Mouse (Mus musculus) C3H10T1/2 (cell line): ENCODE measurements around the gene Cers1. TPM values are rescaled to one million over a fixed set of nuclear protein-coding genes. Genes with fewer than 3 reads are reported as not detected.

ENCODE experiments used
- polyA plus RNA-seq, 2 experiments: library from polyadenylated mRNA; unstranded; fragments of >200 nt; fragmentation: generic; extraction: Trizol; gene quantifications; one replicate each; pipeline ENCODE4 v1.2.1; 2012; ENCODE audit warnings: missing spikeins in 2 of 2

Gene Cers1
- 1 to 10 TPM in 1 of 2 experiments, under 1 TPM in 1; 0.94 to 8.5 TPM for polyA plus RNA-seq

DNA sequence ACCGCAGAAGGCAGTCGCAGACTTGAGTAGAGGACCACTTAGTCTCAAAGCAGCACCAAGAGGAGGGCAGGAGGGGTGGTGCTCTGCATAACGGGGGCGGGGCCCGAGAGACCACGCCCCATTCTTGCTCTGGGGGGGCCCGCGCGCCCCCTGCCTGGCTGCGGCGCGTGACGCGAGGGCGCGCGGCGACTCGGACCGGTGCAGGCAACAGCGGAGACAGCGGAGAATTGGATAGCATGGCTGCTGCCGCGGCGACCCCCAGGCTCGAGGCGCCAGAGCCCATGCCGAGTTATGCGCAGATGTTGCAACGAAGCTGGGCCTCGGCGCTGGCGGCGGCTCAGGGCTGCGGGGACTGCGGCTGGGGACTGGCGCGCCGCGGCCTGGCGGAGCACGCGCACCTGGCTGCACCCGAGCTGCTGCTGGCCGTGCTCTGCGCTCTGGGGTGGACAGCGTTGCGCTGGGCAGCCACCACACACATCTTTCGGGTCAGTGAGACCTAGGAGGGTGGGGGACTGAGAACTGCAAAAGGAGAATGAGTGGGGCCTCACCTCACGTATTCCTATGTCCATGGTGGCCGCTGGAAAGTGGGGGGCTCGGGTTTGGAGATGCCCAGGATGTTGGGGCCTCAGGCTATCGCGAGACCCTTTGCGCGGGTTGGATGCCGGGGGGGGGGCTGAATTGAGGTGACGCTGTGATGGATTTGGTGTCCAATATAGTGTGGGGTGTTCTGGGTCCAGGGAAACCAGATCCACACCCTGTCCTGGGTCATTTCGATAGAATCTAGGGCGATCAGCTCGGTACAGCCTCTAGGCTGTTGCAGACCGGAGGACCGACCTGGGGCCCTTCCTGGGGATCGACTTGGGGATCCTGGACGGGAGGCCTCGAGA is at the start of gene Cers1:
Gene Cers1 (plus strand): TSS at position 152 of the 887 bp plus-strand sequence.

DNA sequence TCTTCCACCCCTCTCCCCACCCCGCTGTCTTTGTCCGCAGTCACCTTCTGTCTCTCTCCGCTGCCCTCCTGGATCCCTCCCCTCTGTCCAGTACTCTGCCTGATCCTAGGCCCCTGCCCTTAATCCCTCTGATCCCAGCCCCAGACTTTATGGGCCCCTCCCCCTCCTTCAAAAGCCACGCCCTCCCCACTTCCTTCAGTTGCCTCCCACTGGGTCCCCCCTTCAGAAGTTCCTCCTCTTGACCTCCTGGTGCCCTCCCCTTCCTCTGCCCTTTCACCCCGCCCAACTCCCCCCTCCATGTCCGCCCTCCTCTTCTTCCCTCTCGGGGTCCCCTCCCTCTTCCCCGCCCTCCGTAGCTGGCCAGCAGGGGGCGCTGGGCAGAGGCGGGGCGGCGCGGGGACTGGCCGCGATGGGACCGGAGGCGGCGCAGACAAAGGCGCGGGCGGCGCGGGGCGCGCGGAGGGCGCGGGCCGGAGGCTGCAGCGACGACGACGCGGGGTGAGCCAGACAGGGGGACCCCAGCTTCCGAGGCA is 32.9 kb upstream of the Cers1 start, which contains the start of gene Homer3:
Gene Homer3 (plus strand): TSS at position 225 of the 533 bp plus-strand sequence.

DNA sequence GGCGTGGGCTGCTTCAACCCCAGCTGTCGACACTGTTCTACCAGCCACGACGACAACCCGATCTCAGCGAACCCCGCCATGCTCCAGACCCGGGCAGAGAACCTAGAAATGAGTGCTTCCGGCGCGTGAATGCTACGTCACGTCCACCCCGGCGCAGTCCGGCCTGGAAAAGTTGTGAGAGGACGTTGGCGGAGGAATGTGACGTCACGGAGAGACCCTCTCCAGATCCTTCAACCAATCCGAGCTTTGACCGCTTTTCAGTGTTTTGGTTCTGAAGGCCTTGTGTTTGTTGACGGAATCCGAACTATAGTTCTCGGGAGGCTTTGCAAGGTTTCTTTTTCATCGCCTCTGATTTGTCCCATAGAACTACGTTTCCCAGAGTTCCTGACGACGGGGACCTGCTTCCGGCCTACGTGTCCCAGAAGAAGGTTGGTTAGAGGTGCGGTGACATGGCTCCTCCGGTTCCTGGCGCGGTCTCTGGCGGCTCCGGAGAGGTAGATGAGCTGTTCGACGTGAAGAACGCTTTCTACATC is 13.2 kb upstream of the Cers1 start, which contains the start of the genes Ddx49 and Cope:
Gene Ddx49 (minus strand): TSS at position 132 of the 533 bp plus-strand sequence.
Gene Cope (plus strand): TSS at position 161 of the 533 bp plus-strand sequence.

DNA sequence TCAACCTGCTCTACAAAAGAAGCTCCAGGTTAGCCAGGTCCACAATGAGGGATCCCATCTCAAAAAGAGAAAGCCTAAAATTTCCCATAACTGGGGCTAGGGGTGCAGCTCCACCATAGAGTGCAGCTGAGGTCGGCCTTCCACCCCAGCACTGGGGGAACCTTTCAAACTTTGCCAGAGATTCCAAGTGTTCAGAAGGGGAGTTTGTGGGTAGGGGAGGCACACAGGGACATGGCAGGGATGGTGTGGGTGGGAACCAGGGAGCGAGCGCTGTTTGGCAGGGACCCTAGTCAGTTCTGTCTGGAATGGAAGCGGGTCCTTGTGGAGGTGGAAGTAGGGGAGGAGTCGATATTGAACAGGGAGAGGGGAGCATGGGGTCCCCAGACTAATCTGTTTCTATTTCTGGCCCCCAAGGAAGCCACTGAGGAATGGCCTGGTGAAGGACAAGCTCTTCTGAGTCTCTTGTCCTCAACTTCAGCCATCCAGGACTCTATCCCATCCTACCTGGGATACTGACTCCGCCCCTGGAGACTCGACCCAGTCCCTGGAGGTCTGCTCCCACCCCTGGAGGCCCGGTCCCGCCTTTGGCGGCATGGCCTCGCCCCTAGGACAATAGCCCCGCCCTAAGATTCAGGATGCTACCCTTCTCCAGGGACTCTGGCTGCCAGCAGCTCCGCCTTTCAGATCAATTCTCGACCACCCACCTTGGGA is 13.7 kb downstream of the Cers1 start, which contains the start of gene Gdf1:
Gene Gdf1 (plus strand): TSS at position 694 of the 711 bp plus-strand sequence.

DNA sequence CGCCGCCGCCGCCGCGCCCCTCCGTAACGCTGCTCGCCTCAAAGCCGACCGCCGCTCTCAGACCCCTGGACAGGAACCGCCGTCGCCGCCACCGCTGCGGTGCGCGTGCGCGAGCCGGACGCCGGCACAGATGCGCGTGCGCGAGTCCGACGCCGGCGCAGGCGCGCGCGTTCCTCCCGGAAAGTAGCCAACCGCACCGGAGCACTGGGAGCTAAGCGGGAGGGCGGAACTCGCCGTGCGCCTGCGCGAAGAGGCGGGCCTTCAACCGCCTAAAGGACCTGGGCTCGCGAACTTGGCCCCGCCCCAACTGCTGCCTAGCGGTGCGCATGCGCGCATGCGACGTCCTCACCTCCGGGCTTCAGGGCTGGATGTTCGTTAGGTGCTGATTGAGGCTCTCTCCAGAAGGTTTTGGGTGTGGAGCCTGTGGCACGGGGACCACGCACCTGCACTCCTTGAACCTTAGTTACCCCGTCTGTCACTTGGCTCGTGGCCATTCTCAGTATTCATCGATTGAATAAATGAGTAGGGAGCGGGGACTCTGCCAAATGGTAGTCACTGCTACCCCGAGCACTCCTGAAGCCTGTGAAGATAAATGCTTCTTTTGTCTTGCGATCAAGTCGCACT is 37.7 kb downstream of the Cers1 start, which contains the start of gene Upf1:
Gene Upf1 (minus strand): TSS at position 85 of the 624 bp plus-strand sequence.

DNA sequence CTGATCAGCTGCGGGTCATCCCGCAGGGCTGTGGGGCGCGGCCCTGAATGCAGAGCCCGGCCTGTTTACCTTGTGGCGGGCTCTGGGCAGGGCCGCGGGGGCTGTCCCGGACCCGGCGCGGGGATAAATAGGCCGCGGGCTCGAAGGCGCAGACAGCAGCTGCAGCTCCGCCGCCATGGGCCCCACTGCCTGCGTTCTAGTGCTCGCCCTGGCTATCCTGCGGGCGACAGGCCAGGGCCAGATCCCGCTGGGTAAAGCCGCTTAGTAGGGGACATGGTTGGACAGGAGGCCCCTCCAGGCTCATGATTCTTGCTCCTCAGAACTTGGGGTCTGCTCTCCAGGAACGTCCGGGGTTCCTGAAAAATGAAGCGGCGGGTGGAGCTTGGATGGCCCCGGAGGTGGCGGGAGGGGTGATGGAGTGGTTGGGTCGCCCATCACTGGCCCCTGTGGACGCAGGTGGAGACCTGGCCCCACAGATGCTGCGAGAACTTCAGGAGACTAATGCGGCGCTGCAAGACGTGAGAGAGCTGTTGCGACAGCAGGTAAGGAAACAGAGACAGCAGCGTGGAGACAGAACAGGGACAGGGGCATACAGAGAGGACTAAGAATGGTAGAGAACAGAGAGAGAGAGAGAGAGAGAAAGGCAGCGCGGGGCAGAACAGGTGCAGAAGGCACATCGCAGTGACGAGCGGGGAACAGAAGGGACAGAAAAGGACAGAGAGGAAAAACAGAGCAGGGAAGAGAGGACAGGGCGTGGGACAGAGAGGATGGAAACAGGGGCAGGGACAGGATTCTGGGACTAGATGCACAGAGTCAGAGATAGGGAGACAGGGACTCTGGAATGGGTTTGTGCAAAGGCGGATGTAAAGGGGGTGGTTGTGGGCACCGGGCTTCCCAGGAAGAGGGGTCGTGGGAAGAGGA is 58.1 kb downstream of the Cers1 start, which contains the start of gene Comp:
Gene Comp (plus strand): TSS at position 162 of the 921 bp plus-strand sequence.

Other genes starting within 250 kb of the Cers1 start
- gene Tm6sf2, start 242.9 kb upstream of the Cers1 start, polyA plus RNA-seq: 1 to 10 TPM in 1 of 2 experiments, under 1 TPM in 1; 0.15 to 1.4 TPM
- gene Hapln4, start 232.3 kb upstream of the Cers1 start, polyA plus RNA-seq: 1 to 10 TPM in 1 of 2 experiments, under 1 TPM in 1; 0.66 to 1.2 TPM
- under 1 TPM; under 0.01 to 0.06 TPM for gene Ncan, start 194.9 kb upstream of the Cers1 start, polyA plus RNA-seq
- 10 to 100 TPM; 28.9 to 68.0 TPM for gene Nr2c2ap, start 184.4 kb upstream of the Cers1 start, polyA plus RNA-seq
- gene Rfxank, start 176.6 kb upstream of the Cers1 start, polyA plus RNA-seq: 10 to 100 TPM in 1 of 2 experiments, 1 to 10 TPM in 1; 7.9 to 19.7 TPM
- gene Borcs8, start 176.3 kb upstream of the Cers1 start, polyA plus RNA-seq: 10 to 100 TPM; 44.4 to 92.4 TPM
- under 1 TPM; 0.19 to 0.79 TPM for gene Mef2b, start 176.1 kb upstream of the Cers1 start, polyA plus RNA-seq
- gene Tmem161a, start 143.4 kb upstream of the Cers1 start, polyA plus RNA-seq: 10 to 100 TPM; 20.8 to 81.8 TPM
- gene Slc25a42, start 103.5 kb upstream of the Cers1 start, polyA plus RNA-seq: 10 to 100 TPM in 1 of 2 experiments, under 1 TPM in 1; 0.89 to 18.9 TPM
- 10 to 100 TPM in 1 of 2 experiments, 1 to 10 TPM in 1; 10.0 to 33.2 TPM for gene Sugp2, start 81.5 kb upstream of the Cers1 start, polyA plus RNA-seq
- gene Armc6, start 81.3 kb upstream of the Cers1 start, polyA plus RNA-seq: 10 to 100 TPM; 33.5 to 33.9 TPM
- 10 to 100 TPM; 28.6 to 58.1 TPM for gene Homer3, start 32.9 kb upstream of the Cers1 start, polyA plus RNA-seq
- 10 to 100 TPM; 61.1 to 69.1 TPM for gene Ddx49, start 13.3 kb upstream of the Cers1 start, polyA plus RNA-seq
- gene Cope, start 13.3 kb upstream of the Cers1 start, polyA plus RNA-seq: 100 to 1,000 TPM; 192 to 229 TPM
- 1 to 10 TPM; 1.5 to 8.3 TPM for gene Gdf1, start 14.0 kb downstream of the Cers1 start, polyA plus RNA-seq
- gene Upf1, start 37.5 kb downstream of the Cers1 start, polyA plus RNA-seq: 10 to 100 TPM in 1 of 2 experiments, 1 to 10 TPM in 1; 9.7 to 46.9 TPM
- gene Comp, start 57.8 kb downstream of the Cers1 start, polyA plus RNA-seq: 1 to 10 TPM in 1 of 2 experiments, under 1 TPM in 1; 0.02 to 2.4 TPM
- gene Crtc1, start 123.8 kb downstream of the Cers1 start, polyA plus RNA-seq: 10 to 100 TPM in 1 of 2 experiments, 1 to 10 TPM in 1; 5.7 to 21.4 TPM
- gene Klhl26, start 161.2 kb downstream of the Cers1 start, polyA plus RNA-seq: 10 to 100 TPM; 14.5 to 39.8 TPM
- under 1 TPM; 0.13 to 0.68 TPM for gene Tmem59l, start 171.6 kb downstream of the Cers1 start, polyA plus RNA-seq
- gene Crlf1, start 177.4 kb downstream of the Cers1 start, polyA plus RNA-seq: 100 to 1,000 TPM; 255 to 582 TPM
- 100 to 1,000 TPM; 419 to 692 TPM for gene Rex1bd, start 191.0 kb downstream of the Cers1 start, polyA plus RNA-seq
- 1,000 to 10,000 TPM; 2,018 to 3,199 TPM for gene Uba52, start 195.0 kb downstream of the Cers1 start, polyA plus RNA-seq
- 100 to 1,000 TPM; 339 to 400 TPM for gene Fkbp8, start 211.9 kb downstream of the Cers1 start, polyA plus RNA-seq
- 10 to 100 TPM; 49.2 to 79.4 TPM for gene Kxd1, start 212.2 kb downstream of the Cers1 start, polyA plus RNA-seq
- 10 to 100 TPM in 1 of 2 experiments, 1 to 10 TPM in 1; 7.9 to 19.2 TPM for gene Ell, start 223.7 kb downstream of the Cers1 start, polyA plus RNA-seq